Mouse (Mus musculus) frontal cortex, postnatal 36 days (tissue): Measurements from ENCODE around the gene Cyb5d2.
A peak's percentile ranks its signal among the peaks of the same experiment; 100 is the strongest.
"Not testable (repeated sequence)": the region's sequence is repeated elsewhere in the genome, so short reads cannot be mapped to it uniquely, and the experiment has no call there.

Experiments used
- DNase-seq, 2 experiments: peaks; one replicate each; pipeline ENCODE4 v3.0.0; 2022; ENCODE audit warnings: low spot score in 2 of 2

Gene Cyb5d2

GRCm38 (mm10) chr11:72772611-72773010 lies 23.3 kb downstream of the Cyb5d2 start:
- not testable (repeated sequence) for DNase-seq

DNA sequence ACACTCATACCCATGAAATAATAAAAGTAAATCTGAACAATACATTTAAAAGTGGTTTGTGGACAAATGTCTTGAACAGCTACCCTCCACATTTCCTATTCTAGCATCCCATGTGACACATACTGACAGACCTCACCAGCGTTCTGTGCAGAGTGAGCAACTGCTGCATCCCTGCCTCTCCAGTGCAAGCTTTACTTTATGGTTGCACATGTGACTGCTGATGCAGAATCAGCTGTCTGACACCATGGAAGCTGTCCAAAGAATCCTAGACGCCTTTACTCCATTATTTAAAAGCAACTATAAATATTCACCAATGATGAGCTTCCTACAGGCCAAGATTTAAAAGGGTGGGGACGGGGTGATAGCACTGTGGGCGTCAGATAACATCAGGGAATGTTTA lies 24.5 kb downstream of the Cyb5d2 start:
- DNase-seq, result no peak

- DNase-seq, result no peak
Observed at GRCm38 (mm10) chr11:72770816-72771215, 25.1 kb downstream of the Cyb5d2 start.

- DNase-seq, result no peak
Observed at GRCm38 (mm10) chr11:72770324-72770723, 25.6 kb downstream of the Cyb5d2 start.

DNA sequence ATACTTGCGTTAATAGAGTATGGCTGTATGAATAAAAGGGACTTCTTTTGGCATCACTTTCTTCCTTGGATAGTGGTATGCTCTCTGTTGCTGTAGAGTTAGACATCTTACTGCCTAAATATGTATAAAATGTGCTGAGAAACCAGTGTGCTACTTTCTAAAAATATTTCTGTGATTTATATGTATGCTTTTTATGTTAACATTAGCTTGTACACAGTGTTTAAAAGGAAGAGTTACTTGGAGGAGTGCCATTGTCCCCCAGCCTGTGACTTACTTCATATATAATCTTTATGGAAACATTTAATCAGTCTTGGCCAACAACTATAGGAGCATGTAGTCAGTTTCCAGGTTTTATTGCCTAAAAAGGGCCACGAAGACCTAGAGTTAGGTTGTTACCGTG lies 26.9 kb downstream of the Cyb5d2 start:
- DNase-seq, result peak in 1 of 2 experiments; percentile 29

DNA sequence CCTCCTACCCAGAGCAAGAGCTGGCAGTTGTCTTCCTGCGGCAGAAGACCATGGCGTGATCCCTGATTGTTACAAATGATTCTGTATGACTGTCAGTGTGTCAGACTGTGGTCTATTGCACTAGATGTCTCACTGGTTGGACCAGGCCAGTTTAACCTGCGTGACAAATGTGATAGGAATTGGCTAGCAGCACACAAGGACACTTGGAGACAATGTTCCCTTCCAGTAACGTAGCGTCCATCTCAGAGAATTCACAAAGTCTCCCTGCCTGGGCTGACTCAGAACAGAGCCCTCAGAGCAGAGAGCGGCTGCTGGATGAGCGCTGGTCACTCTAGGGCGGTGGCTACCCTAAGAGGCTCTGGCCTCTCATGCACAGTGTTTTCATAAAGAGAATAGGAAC lies 28.2 kb downstream of the Cyb5d2 start:
- no peak for DNase-seq

GRCm38 (mm10) chr11:72764270-72764669 lies 31.7 kb downstream of the Cyb5d2 start:
- DNase-seq, result peak; percentile 17 to 30

- no peak for DNase-seq
Observed at GRCm38 (mm10) chr11:72760781-72761180, 35.2 kb downstream of the Cyb5d2 start.

- DNase-seq, result no peak
Observed at GRCm38 (mm10) chr11:72759581-72759980, 36.4 kb downstream of the Cyb5d2 start.

DNA sequence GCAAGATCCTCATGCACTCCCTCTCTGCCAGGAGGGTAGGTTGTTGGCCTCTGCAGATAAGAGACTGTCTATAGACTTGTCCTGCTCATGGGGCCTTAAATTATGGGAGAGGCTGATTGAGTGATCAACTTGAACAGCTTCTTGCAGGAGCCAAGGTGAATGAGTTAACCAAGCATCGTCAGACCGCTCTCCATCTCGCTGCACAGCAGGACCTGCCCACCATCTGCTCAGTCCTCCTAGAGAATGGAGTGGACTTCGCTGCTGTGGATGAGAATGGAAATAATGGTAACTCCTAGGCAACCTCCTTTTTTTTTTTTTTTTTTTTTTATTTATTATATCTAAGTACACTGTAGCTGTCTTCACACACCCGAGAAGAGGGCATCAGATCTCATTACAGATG lies 37.6 kb downstream of the Cyb5d2 start:
- DNase-seq, result no peak

- DNase-seq, result no peak
Observed at GRCm38 (mm10) chr11:72751956-72752355, 44.0 kb downstream of the Cyb5d2 start.

DNA sequence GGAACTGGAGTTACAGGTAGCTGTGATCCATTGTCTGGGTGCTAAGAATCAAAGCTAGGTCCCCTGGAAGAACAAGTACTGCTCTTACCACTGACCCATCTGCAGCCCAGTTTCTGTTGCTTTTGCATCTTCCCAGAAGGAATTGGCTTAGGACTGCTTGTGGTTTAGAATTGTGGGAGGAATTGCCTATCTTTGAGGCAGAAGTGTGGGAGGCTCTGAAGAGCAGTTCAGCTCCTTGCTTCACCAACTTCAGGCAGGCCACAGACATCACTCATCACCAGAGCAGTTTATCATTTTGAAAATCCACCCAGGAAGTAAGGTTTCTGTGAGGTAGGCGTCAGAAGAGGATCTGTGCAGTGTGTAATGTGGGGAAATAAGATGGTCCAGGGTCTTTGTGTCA lies 56.9 kb downstream of the Cyb5d2 start:
- peak; percentile 16 to 19 for DNase-seq

DNA sequence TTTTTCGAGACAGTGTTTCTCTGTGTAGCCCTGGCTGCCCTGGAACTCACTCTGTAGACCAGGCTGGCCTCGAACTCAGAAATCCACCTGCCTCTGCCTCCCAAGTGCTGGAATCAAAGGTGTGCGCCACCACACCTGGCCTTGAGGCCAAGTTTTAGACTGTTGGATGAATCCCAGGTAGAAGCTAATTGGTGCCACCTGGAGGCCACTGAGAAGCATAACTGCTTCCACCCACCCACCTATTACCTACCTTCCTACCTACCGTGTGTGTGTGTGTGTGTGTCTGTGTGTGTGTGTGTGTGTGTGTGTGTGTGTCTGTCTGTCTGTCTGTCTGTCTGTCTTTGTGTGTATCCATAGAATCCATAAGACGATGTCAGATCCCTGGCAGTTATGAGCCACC lies 58.4 kb downstream of the Cyb5d2 start:
- DNase-seq, result not testable (repeated sequence)

GRCm38 (mm10) chr11:72736320-72736719 lies 59.6 kb downstream of the Cyb5d2 start:
- no peak for DNase-seq

DNA sequence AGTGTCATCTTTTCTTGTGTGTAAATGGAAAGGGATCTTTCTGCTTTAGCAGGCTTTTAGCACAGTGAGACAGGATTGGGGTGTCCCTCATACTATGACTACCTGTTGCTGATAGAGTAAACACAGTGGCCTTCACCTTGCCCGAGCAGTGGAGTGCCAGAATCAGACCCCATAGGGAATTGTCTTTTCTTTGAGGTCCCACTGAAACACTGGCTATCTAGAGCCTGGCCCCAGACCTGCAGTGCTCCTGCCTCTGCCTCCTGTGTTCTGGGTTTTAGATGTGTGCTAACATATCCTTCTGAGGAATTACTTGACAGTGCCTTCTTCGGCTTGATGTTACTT lies 60.5 kb downstream of the Cyb5d2 start:
- DNase-seq, result no peak

DNA sequence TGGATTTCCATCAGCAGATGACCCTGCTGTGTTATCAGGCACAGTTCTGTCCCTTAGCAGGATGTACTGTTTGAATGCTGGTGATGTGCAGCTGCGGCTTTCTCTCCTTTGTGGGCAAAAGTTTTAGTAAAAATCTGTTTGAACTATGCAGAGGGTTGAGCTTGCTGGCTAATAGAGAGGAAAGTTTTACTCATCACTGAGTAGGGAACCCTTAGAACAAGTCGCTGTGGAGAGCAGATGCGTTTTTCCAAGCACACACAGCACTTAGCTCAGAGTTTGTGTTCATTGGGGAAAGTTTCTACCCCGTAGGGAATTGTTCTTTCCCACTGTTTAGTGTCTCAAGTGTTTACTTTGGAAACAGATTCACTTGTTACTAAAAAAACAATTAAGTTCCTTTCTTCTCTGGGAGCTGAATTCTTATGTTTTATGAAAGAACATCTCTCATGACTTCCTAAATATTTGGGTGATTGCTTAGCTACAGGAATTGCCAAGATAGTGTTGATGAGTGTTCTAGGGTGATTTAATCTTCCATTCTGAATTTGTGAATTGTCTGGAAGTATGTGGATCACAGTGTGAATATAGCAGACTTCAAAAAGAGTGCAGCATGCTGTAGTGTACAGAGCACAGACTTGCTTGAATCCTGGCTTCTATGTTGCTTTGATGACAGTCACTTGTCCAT lies 61.0 kb downstream of the Cyb5d2 start:
- no peak for DNase-seq

DNA sequence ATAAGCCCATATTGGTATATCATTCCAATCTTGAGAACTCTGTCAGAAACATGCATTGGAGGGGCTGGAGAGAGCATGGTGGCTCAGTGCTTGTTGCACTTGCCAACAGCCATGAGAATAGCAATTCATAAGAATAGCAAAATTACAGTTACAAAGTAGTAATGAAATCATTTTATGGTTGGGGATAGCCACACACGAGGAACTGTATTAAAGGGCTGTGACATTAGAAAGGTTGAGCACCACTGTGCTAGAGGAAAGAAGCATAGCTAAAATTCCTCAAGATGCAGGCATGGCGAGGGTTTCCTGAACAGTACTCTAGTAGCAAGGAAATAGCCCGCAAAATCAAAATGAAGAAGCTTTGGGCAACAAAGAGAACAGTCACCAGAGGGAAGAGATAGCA lies 62.2 kb downstream of the Cyb5d2 start:
- DNase-seq, result no peak
